Mouse (Mus musculus): ENCODE results near the gene Cd2. TPM values are rescaled to one million over a fixed set of nuclear protein-coding genes. Genes with fewer than 3 reads are reported as not detected.

Cd2 gene
- polyA plus RNA-seq, 1 experiment from 2014 or later = not detected

DNA sequence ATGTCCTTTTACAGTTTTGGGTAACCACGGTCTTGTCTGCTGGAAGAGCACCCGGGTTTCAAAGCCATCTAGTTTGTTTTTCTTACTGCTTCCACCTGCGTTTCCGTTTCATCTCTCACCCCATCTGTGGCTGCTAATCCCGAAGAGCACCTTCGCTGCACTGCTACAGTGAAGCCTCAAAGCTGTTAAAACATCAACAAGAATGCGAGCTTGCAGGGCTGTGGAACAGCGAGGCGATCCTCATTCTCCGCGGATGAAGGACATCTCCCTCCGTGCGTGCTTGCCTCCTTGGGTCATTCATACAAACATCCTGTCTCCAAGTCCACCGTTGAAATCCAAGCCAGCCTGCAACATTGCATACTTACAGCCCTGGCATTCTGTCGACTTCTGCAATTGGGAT is 51.5 kb downstream of the Cd2 start:
- WGBS = 42% methylated on average over 15 of the region's 15 CpGs
- ATAC-seq (ENCODE audit: low FRiP score) = no peak
- peaks cover 23% of the 10 kb centered on the region for H3K4me1 ChIP-seq
- H3K4me2 ChIP-seq = peak overlapping the region; percentile 19; the same call in 1 of the 2 replicates
- H3K9ac ChIP-seq (replicated peaks) = no peak overlapping the region
- H3K27ac ChIP-seq (replicated peaks) = peak overlapping the region; percentile 45; the same call in 1 of the 2 replicates
- H3K27me3 ChIP-seq (replicated peaks) = no peaks in the 10 kb centered on the region
- no peaks in the 10 kb centered on the region for H3K36me3 ChIP-seq
- no peaks in the 10 kb centered on the region for H3K9me3 ChIP-seq (replicated peaks)
- no peak overlapping the region for H3K4me3 ChIP-seq (replicated peaks)

GRCm38 (mm10) chr3:101235321-101235720 is 52.4 kb downstream of the Cd2 start:
- ATAC-seq (ENCODE audit: low FRiP score) = no peak
- no peak overlapping the region for H3K4me2 ChIP-seq
- 92% methylated on average over 5 of the region's 5 CpGs for WGBS
- peaks cover 23% of the 10 kb centered on the region for H3K4me1 ChIP-seq
- no peak overlapping the region for H3K9ac ChIP-seq (replicated peaks)
- no peak overlapping the region for H3K4me3 ChIP-seq (replicated peaks)
- H3K27me3 ChIP-seq (replicated peaks) = no peaks in the 10 kb centered on the region
- H3K36me3 ChIP-seq = no peaks in the 10 kb centered on the region
- no peaks in the 10 kb centered on the region for H3K9me3 ChIP-seq (replicated peaks)
- no peak overlapping the region for H3K27ac ChIP-seq (replicated peaks)

DNA sequence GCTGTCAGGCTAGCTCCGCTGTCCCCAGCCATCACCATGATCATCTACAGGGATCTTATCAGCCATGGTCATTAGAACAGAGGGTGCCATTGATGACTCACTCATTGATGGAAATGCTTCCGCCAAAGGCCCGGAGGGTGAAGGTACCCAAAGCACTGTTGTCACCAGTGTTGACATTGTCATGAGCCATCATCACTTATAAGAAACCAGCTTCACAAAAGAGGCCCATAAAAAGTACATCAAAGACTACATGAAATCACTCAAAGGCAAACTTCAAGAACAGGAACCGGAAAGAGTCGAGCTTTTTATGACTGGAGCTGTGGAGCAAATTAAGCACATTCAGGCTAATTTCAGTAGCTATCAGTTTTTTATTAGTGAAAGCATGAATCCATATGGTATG is 54.3 kb downstream of the Cd2 start:
- no peaks in the 10 kb centered on the region for H3K27me3 ChIP-seq (replicated peaks)
- no peak for ATAC-seq (ENCODE audit: low FRiP score)
- H3K36me3 ChIP-seq = no peaks in the 10 kb centered on the region
- no peak overlapping the region for H3K9ac ChIP-seq (replicated peaks)
- H3K27ac ChIP-seq (replicated peaks) = no peak overlapping the region
- H3K4me2 ChIP-seq = no peak overlapping the region
- WGBS = 88% methylated on average over 5 of the region's 5 CpGs
- peaks cover 23% of the 10 kb centered on the region for H3K4me1 ChIP-seq
- no peaks in the 10 kb centered on the region for H3K9me3 ChIP-seq (replicated peaks)
- no peak overlapping the region for H3K4me3 ChIP-seq (replicated peaks)

DNA sequence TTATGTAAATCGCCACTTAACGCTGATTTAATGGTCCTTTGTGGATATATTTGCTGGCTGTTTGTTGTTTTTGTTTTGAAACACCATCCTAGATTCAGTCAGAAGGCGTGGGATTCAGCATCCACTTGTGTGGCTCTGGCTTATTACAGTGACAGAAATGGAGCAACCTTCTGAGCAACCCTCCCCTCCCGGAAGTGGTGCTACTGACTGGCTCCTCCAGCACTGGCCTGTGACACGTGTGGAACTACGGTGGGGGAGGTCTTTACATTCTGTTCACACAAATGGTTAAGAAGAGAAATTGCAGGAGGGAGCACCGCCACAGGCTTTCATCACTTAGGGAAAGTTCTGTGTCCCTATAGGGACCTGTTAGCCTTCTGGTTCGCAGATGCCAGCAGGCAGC is 55.2 kb downstream of the Cd2 start:
- Histone ChIP-seq H3K27ac (replicated peaks) (no peak overlapping the region), H3K9ac (replicated peaks) (no peak overlapping the region), H3K9me3 (replicated peaks) (no peaks in the 10 kb centered on the region), H3K36me3 (no peaks in the 10 kb centered on the region), H3K4me3 (replicated peaks) (no peak overlapping the region), H3K4me2 (no peak overlapping the region), H3K27me3 (replicated peaks) (no peaks in the 10 kb centered on the region), H3K4me1 (peaks cover 20% of the 10 kb centered on the region)
- ATAC-seq (ENCODE audit: low FRiP score) = no peak
- 42% methylated on average over 8 of the region's 8 CpGs for WGBS

DNA sequence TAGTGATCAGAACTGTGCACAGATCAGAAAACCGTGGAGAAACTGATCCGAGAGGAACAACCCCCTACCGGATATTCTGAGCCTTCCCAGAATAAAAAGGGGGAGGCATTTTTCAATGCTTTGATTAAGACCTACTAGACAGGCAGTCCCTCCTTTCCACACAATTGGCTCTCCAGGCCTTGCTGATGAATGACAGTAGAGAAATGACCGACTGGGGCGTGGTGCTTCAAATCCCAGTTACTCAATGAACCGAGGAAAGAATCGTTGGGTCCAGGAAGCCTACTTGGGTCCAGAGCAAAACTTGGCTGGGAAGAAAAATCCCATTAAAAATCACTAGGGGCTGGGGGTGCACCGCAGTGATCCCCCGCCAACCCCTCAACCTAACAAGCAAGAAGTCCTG is 57.5 kb downstream of the Cd2 start:
- no peaks in the 10 kb centered on the region for H3K9me3 ChIP-seq (replicated peaks)
- WGBS = 58% methylated on average over 9 of the region's 9 CpGs
- H3K9ac ChIP-seq (replicated peaks) = no peak overlapping the region
- H3K36me3 ChIP-seq = no peaks in the 10 kb centered on the region
- peaks cover 5% of the 10 kb centered on the region; the same call in 1 of the 2 replicates for H3K4me1 ChIP-seq
- H3K4me2 ChIP-seq = no peak overlapping the region
- no peak overlapping the region for H3K4me3 ChIP-seq (replicated peaks)
- no peak overlapping the region for H3K27ac ChIP-seq (replicated peaks)
- H3K27me3 ChIP-seq (replicated peaks) = no peaks in the 10 kb centered on the region
- ATAC-seq (ENCODE audit: low FRiP score) = no peak

- Histone ChIP-seq H3K27me3 (replicated peaks) (no peaks in the 10 kb centered on the region), H3K9ac (replicated peaks) (no peak overlapping the region), H3K4me1 (peaks cover 5% of the 10 kb centered on the region; the same call in 1 of the 2 replicates), H3K36me3 (no peaks in the 10 kb centered on the region), H3K27ac (replicated peaks) (no peak overlapping the region), H3K9me3 (replicated peaks) (no peaks in the 10 kb centered on the region), H3K4me2 (no peak overlapping the region), H3K4me3 (replicated peaks) (no peak overlapping the region)
- WGBS = 57% methylated on average over 5 of the region's 5 CpGs
- no peak for ATAC-seq (ENCODE audit: low FRiP score)
Measured at GRCm38 (mm10) chr3:101229551-101229930, 58.2 kb downstream of the Cd2 start.

DNA sequence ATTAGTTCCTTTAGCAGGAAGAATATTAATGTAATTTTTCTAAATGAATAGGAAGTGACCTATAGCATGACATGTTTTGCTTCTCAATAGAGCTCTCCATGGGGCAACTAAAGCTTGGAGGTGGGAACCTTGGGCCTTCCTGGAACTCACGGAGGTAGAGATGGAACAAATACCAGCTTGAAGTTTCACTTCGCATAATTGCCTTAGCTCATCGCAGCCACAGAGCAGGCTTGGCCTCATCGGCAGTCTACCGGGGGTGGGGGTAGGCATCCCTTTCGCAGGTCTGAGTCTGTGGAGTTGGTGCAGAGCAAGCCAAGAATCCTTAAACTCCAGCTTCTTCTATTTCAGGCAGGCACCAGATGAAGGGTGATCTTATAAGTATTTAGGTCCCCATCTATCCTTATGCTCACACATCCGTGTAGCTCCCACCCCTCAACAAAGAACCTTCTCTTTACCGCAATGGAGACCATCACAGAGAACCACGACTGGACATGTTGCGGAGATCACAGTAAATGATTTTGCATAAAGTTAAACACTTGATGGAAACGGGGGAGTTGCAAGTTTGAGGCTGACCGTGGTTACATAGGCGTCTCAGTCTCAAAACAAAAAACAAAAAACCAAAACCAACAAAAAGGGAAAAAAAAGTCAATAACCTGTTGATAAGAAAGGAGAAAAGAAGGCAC is 58.7 kb downstream of the Cd2 start:
- no peak for ATAC-seq (ENCODE audit: low FRiP score)
- H3K4me1 ChIP-seq = peaks cover 5% of the 10 kb centered on the region; the same call in 1 of the 2 replicates
- H3K4me2 ChIP-seq = no peak overlapping the region
- H3K9me3 ChIP-seq (replicated peaks) = no peaks in the 10 kb centered on the region
- H3K4me3 ChIP-seq (replicated peaks) = no peak overlapping the region
- H3K9ac ChIP-seq (replicated peaks) = no peak overlapping the region
- H3K36me3 ChIP-seq = no peaks in the 10 kb centered on the region
- 92% methylated on average over 13 of the region's 13 CpGs for WGBS
- no peak overlapping the region for H3K27ac ChIP-seq (replicated peaks)
- no peaks in the 10 kb centered on the region for H3K27me3 ChIP-seq (replicated peaks)

DNA sequence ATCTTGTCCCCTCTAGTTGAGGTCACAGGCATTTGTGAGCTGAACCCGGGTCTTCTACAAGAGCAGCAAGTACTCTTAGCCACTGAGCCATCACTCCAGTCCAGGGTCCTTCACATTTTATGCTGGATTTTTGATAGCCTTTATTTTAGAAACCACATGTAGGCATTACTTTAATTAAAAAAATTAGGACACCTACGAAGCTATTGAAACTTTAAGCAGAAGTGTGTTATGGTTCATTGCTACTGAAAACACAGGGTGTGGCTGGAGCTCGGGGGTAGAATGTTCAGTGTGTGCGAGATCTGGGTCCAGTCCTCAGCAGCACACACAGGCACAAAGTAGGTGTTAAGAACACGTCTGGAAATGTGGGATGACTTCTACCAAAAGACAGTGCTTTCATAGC is 59.7 kb downstream of the Cd2 start:
- 91% methylated on average over 5 of the region's 5 CpGs for WGBS
- Histone ChIP-seq H3K27ac (replicated peaks) (no peak overlapping the region), H3K27me3 (replicated peaks) (no peaks in the 10 kb centered on the region), H3K9ac (replicated peaks) (no peak overlapping the region), H3K4me1 (peaks cover 5% of the 10 kb centered on the region; the same call in 1 of the 2 replicates), H3K36me3 (no peaks in the 10 kb centered on the region), H3K4me3 (replicated peaks) (no peak overlapping the region), H3K9me3 (replicated peaks) (no peaks in the 10 kb centered on the region), H3K4me2 (no peak overlapping the region)
- no peak for ATAC-seq (ENCODE audit: low FRiP score)

Other genes starting within 250 kb of the Cd2 start
- gene Ptgfrn, start 177.7 kb downstream of the Cd2 start, polyA plus RNA-seq (2015; fragmentation: Nextera tagmentation; extraction: Ambion mirVana) = 3.0 TPM in 2 replicates
- 84.8 and 89.7 TPM in 2 replicates for gene Igsf3, start 89.1 kb upstream of the Cd2 start, polyA plus RNA-seq (2015; fragmentation: Nextera tagmentation; extraction: Ambion mirVana)